Mouse (Mus musculus): ENCODE results near the gene Ndufa13. TPM values are rescaled to one million over a fixed set of nuclear protein-coding genes. Genes with fewer than 3 reads are reported as not detected.

Gene Ndufa13
- total RNA-seq, 1 experiment = 146 TPM

DNA sequence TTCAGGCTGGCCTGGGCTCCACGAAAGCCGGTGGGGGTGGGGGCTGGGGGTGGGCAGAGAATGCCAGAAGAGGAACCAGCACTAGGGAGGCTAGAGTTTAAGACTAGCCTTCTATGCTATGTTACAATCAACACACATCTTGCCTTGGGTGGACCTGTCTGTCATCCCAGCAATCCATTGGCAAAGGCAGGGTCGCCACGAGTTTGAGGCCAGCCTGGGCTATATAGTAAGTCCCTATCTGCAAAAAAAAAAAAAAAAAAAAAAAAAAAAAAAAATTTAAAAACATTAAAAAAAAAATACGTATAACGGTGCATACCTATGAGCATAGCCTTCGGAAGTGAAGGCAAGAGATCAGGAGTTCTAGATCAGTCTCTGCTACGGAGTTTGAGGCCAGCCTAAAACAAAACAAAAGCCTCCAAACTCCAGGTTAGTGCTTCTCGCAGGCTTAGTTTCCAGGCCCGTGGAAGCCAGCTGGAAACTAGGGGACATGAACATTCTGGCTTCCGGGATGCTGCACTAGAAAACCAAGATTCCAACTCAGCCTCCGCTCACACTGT, 1.4 kb downstream of the Ndufa13 start:
- DNase-seq (ENCODE audit: low read depth, low spot score) = no peak
- peak overlapping the region; percentile 53 for H3K27ac ChIP-seq (ENCODE audit: insufficient read depth, low read depth, low read length, poor library complexity, severe bottlenecking)
- peak; percentile 84; the same call in 1 of the 2 replicates for TF ChIP-seq ZNF384 (IDR thresholded peaks at IDR 0.05; ENCODE audit: low read depth, low read length)
- no peak for TF ChIP-seq ZC3H11A (IDR thresholded peaks at IDR 0.05; ENCODE audit: borderline replicate concordance, low read depth, low read length)
- H3K36me3 ChIP-seq (ENCODE audit: control insufficient read depth, insufficient read depth, low read length, poor library complexity, severe bottlenecking) = peaks cover 15% of the 10 kb centered on the region
- H3K4me3 ChIP-seq (ENCODE audit: insufficient read depth in 1 of 2, low read depth in 1 of 2, low read length in 2 of 2, poor library complexity in 1 of 2, severe bottlenecking in 1 of 2) = peak overlapping the region; percentile 72 to 87
- in situ Hi-C loops (cut with MboI; ENCODE audit: low sequenced_read_pairs in 2 of 2, unreplicated experiment in 2 of 2) = no loop called here
- peak overlapping the region; percentile 83 for H3K9ac ChIP-seq (ENCODE audit: insufficient read depth, low read depth, low read length, poor library complexity, severe bottlenecking)
- H3K9me3 ChIP-seq (ENCODE audit: control insufficient read depth, insufficient read depth, low read depth, low read length) = no peaks in the 10 kb centered on the region
- peaks cover 0 to 16% of the 10 kb centered on the region in 2 experiments; a peak in 2 of 4 replicates for H3K4me1 ChIP-seq (ENCODE audit: control insufficient read depth in 2 of 2, insufficient read depth in 2 of 2, low read length in 2 of 2, poor library complexity in 1 of 2)

DNA sequence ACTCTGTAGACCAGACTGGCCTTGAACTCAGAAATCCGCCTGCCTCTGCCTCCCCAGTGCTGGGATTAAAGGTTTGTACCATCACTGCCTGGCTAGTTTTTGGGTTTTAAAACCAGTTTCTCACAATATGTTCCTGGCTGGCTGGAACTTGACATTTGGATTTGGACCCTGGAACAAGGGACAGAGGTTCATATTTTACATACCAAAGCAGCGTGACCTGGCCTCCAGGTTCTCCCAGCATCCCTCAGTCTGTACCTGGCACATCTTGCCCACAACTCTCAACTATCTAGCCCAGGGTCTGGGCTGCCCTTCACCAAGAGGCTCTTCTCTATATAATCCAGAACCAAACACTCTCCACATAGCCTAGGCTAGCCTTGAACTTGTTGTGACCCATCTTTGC, 2.5 kb downstream of the Ndufa13 start:
- H3K9ac ChIP-seq (ENCODE audit: insufficient read depth, low read depth, low read length, poor library complexity, severe bottlenecking) = no peak overlapping the region; the same call in 1 of the 2 replicates

DNA sequence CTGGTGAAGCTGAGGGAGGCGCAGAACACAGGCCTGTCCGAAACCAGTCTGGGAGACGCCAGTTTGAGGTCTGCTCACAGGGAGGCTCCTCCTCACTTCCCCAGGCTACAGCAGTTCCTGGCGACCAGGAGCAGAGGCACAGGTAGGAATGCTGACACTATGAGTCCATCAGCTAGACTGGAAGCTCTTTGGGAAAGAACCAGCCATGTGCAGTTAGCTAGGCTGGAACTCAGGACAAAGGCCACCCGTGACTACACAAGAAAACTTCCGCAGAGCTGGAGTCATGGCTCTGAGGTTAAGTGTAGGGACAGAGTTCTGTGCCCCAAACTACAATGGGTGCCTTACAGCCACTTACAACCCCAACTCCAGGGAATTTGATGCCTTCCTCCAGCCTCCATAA, 4.5 kb downstream of the Ndufa13 start:
- in situ Hi-C loops (cut with MboI; ENCODE audit: low sequenced_read_pairs in 2 of 2, unreplicated experiment in 2 of 2) = no loop called here
- Histone ChIP-seq H3K4me3 (ENCODE audit: insufficient read depth in 1 of 2, low read depth in 1 of 2, low read length in 2 of 2, poor library complexity in 1 of 2, severe bottlenecking in 1 of 2) (no peak overlapping the region), H3K27ac (ENCODE audit: insufficient read depth, low read depth, low read length, poor library complexity, severe bottlenecking) (no peak overlapping the region), H3K4me1 (ENCODE audit: control insufficient read depth in 2 of 2, insufficient read depth in 2 of 2, low read length in 2 of 2, poor library complexity in 1 of 2) (peaks cover 4 to 17% of the 10 kb centered on the region in 2 experiments; a peak in 2 of 4 replicates), H3K9ac (ENCODE audit: insufficient read depth, low read depth, low read length, poor library complexity, severe bottlenecking) (no peak overlapping the region), H3K36me3 (ENCODE audit: control insufficient read depth, insufficient read depth, low read length, poor library complexity, severe bottlenecking) (peaks cover 24% of the 10 kb centered on the region), H3K9me3 (ENCODE audit: control insufficient read depth, insufficient read depth, low read depth, low read length) (no peaks in the 10 kb centered on the region)
- DNase-seq (ENCODE audit: low read depth, low spot score) = no peak
- TF ChIP-seq CHD2 (IDR thresholded peaks at IDR 0.05; ENCODE audit: low read depth, low read length) = no peak
- no peak for TF ChIP-seq MAFK (IDR thresholded peaks at IDR 0.05; ENCODE audit: insufficient read depth, low read depth, low read length)
- no peak for TF ChIP-seq ZC3H11A (IDR thresholded peaks at IDR 0.05; ENCODE audit: borderline replicate concordance, low read depth, low read length)
- TF ChIP-seq HCFC1 (IDR thresholded peaks at IDR 0.05; ENCODE audit: borderline replicate concordance, insufficient read depth, low read length) = no peak
- TF ChIP-seq ZNF384 (IDR thresholded peaks at IDR 0.05; ENCODE audit: low read depth, low read length) = no peak

More for the DNA sequence above, 2.5 kb downstream of the Ndufa13 start:
- TF ChIP-seq HCFC1 (IDR thresholded peaks at IDR 0.05; ENCODE audit: borderline replicate concordance, insufficient read depth, low read length) (no peak), MAFK (IDR thresholded peaks at IDR 0.05; ENCODE audit: insufficient read depth, low read depth, low read length) (no peak), ZC3H11A (IDR thresholded peaks at IDR 0.05; ENCODE audit: borderline replicate concordance, low read depth, low read length) (no peak), CHD2 (IDR thresholded peaks at IDR 0.05; ENCODE audit: low read depth, low read length) (no peak), ZNF384 (IDR thresholded peaks at IDR 0.05; ENCODE audit: low read depth, low read length) (no peak)
- no peak for DNase-seq (ENCODE audit: low read depth, low spot score)
- in situ Hi-C loops (cut with MboI; ENCODE audit: low sequenced_read_pairs in 2 of 2, unreplicated experiment in 2 of 2) = no loop called here
- Histone ChIP-seq H3K27ac (ENCODE audit: insufficient read depth, low read depth, low read length, poor library complexity, severe bottlenecking) (no peak overlapping the region), H3K36me3 (ENCODE audit: control insufficient read depth, insufficient read depth, low read length, poor library complexity, severe bottlenecking) (peaks cover 20% of the 10 kb centered on the region), H3K9me3 (ENCODE audit: control insufficient read depth, insufficient read depth, low read depth, low read length) (no peaks in the 10 kb centered on the region), H3K4me1 (ENCODE audit: control insufficient read depth in 2 of 2, insufficient read depth in 2 of 2, low read length in 2 of 2, poor library complexity in 1 of 2) (peaks cover 0 to 18% of the 10 kb centered on the region in 2 experiments; a peak in 2 of 4 replicates), H3K4me3 (ENCODE audit: insufficient read depth in 1 of 2, low read depth in 1 of 2, low read length in 2 of 2, poor library complexity in 1 of 2, severe bottlenecking in 1 of 2) (no peak overlapping the region)

DNA sequence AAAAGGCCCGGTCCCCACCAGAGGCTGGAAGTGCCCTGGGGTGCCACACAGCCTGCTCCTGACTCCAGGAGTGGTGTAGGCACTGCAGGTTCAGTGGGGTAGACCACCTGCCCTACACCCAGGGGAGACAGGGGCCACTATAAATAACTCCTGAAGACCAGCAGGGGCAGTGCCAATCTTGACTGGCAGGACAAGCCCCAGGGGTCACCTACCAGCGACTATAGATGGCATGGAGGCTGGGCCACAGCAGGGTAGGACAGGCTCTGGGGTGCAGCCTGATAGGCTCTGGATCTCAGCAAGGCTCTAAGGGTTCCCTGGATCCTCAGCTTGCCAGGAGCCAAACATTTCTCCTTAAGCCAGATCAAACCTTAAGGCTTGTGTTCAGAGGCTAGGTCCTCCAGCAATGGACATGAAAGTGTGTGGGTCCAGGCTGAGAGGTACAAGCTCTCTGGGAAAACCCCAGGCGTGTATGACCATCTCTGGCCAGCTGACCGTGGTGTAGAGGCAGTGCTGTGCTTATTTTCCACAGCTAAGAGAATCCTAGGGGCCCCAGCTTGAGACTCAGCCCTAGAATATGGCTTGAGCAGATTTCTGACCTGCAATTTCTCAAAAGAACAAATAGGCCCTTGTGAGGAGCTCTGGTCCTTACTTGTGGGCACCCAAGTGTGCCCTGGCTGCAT, 6.4 kb downstream of the Ndufa13 start:
- no peak for DNase-seq (ENCODE audit: low read depth, low spot score)
- Histone ChIP-seq H3K4me3 (ENCODE audit: insufficient read depth in 1 of 2, low read depth in 1 of 2, low read length in 2 of 2, poor library complexity in 1 of 2, severe bottlenecking in 1 of 2) (no peak overlapping the region), H3K9ac (ENCODE audit: insufficient read depth, low read depth, low read length, poor library complexity, severe bottlenecking) (no peak overlapping the region), H3K27ac (ENCODE audit: insufficient read depth, low read depth, low read length, poor library complexity, severe bottlenecking) (no peak overlapping the region), H3K9me3 (ENCODE audit: control insufficient read depth, insufficient read depth, low read depth, low read length) (no peaks in the 10 kb centered on the region), H3K4me1 (ENCODE audit: control insufficient read depth in 2 of 2, insufficient read depth in 2 of 2, low read length in 2 of 2, poor library complexity in 1 of 2) (peaks cover 8 to 17% of the 10 kb centered on the region in 2 experiments; a peak in 2 of 4 replicates), H3K36me3 (ENCODE audit: control insufficient read depth, insufficient read depth, low read length, poor library complexity, severe bottlenecking) (peaks cover 24% of the 10 kb centered on the region)
- TF ChIP-seq ZC3H11A (IDR thresholded peaks at IDR 0.05; ENCODE audit: borderline replicate concordance, low read depth, low read length) (no peak), CHD2 (IDR thresholded peaks at IDR 0.05; ENCODE audit: low read depth, low read length) (no peak), HCFC1 (IDR thresholded peaks at IDR 0.05; ENCODE audit: borderline replicate concordance, insufficient read depth, low read length) (no peak), MAFK (IDR thresholded peaks at IDR 0.05; ENCODE audit: insufficient read depth, low read depth, low read length) (no peak), ZNF384 (IDR thresholded peaks at IDR 0.05; ENCODE audit: low read depth, low read length) (no peak)
- in situ Hi-C loops (cut with MboI; ENCODE audit: low sequenced_read_pairs in 2 of 2, unreplicated experiment in 2 of 2) = no loop called here
